Mouse (Mus musculus) embryonic facial prominence, embryonic 15.5 days (tissue): ENCODE measurements around the gene Fam167b. TPM values are rescaled to one million over a fixed set of nuclear protein-coding genes. Genes with fewer than 3 reads are reported as not detected.
"Not testable (repeated sequence)": the region's sequence is repeated elsewhere in the genome, so short reads cannot be mapped to it uniquely, and the experiment has no call there.

Experiments
- ATAC-seq: fragments of 200-750 bp; cut with Nextera tagmentation; 2 replicates; pipeline ENCODE4 v1.8.0; 2017; ENCODE audit warnings: low read depth, moderate TSS enrichment; ENCODE audit not compliant: insufficient number of reproducible peaks, low FRiP score, low TSS enrichment
- H3K27ac ChIP-seq: fragments of 300-500 bp; sonication (generic); replicated peaks from 2 replicates; pipeline ENCODE4 v1.5.1; 2015; ENCODE audit warnings: mild to moderate bottlenecking, inconsistent platforms
- H3K27me3 ChIP-seq: fragments of 300-500 bp; sonication (generic); 2 replicates; pipeline ENCODE4 v1.6.1; 2015; ENCODE audit warnings: inconsistent platforms
- H3K36me3 ChIP-seq: fragments of 300-500 bp; sonication (generic); 2 replicates; pipeline ENCODE4 v1.6.1; 2015; ENCODE audit warnings: mild to moderate bottlenecking, inconsistent platforms
- H3K4me1 ChIP-seq: fragments of 300-500 bp; sonication (generic); 2 replicates; pipeline ENCODE4 v1.6.1; 2015; ENCODE audit warnings: inconsistent platforms
- H3K4me2 ChIP-seq: fragments of 300-500 bp; sonication (generic); replicated peaks from 2 replicates; pipeline ENCODE4 v1.6.1; 2015; ENCODE audit warnings: mild to moderate bottlenecking, inconsistent platforms
- H3K4me3 ChIP-seq: fragments of 300-500 bp; sonication (generic); replicated peaks from 2 replicates; pipeline ENCODE4 v1.5.1; 2015; ENCODE audit warnings: mild to moderate bottlenecking, inconsistent platforms
- H3K9ac ChIP-seq: fragments of 300-500 bp; sonication (generic); 2 replicates; pipeline ENCODE4 v1.6.1; 2015; ENCODE audit warnings: inconsistent platforms
- H3K9me3 ChIP-seq: fragments of 300-500 bp; sonication (generic); replicated peaks from 2 replicates; pipeline ENCODE4 v1.6.1; 2016; ENCODE audit warnings: inconsistent platforms
- WGBS: fragments of 180-500 bp; shearing (Covaris S2); methylation state at CpG from one replicate; pipeline ENCODE4 v1.1.7; 2015; 5-methylcytosine and 5-hydroxymethylcytosine counted together
- polyA plus RNA-seq: library from polyadenylated mRNA; unstranded; fragments of >200 nt; fragmentation: Nextera tagmentation; extraction: Ambion mirVana; gene quantifications from 2 replicates; pipeline ENCODE4 v1.2.1, GENCODE M21; 2015

The Fam167b gene
- polyA plus RNA-seq, 1 experiment from 2014 or later = 6.7 TPM

DNA sequence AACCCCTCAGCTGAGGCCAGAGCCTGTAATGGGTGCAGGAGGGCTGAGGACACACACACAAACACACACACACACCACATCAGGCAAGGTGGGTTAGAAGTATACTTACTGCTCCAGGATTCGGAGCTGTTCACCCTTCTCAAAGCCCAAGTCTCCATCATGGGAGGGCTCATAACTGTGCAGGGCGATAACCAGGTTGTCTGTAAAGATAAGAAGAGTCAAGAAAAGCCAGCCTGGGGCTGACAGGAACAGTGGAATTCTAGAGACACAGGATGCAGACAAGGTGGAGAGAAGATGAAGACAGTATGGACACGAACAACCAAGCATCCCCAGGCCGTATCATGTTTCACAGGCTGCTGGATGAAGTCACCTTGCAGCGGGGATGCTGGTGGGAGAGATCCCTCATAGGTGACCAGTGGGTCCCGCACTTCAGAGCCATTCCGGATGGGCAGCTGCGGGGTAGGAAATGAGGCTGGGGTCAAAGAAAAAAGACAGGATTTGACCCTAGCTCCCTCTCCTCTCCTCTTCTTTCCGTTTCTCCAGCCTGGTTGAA is 21.0 kb downstream of the Fam167b start:
- Histone ChIP-seq H3K36me3 (no peaks in the 10 kb centered on the region), H3K27ac (no peak overlapping the region), H3K9ac (no peak overlapping the region), H3K9me3 (no peaks in the 10 kb centered on the region), H3K4me2 (peak overlapping the region; percentile 86), H3K4me1 (peaks cover 19% of the 10 kb centered on the region), H3K27me3 (no peaks in the 10 kb centered on the region), H3K4me3 (peak overlapping the region; percentile 53)
- 70% methylated on average over 9 of the region's 9 CpGs for WGBS
- ATAC-seq = no peak

DNA sequence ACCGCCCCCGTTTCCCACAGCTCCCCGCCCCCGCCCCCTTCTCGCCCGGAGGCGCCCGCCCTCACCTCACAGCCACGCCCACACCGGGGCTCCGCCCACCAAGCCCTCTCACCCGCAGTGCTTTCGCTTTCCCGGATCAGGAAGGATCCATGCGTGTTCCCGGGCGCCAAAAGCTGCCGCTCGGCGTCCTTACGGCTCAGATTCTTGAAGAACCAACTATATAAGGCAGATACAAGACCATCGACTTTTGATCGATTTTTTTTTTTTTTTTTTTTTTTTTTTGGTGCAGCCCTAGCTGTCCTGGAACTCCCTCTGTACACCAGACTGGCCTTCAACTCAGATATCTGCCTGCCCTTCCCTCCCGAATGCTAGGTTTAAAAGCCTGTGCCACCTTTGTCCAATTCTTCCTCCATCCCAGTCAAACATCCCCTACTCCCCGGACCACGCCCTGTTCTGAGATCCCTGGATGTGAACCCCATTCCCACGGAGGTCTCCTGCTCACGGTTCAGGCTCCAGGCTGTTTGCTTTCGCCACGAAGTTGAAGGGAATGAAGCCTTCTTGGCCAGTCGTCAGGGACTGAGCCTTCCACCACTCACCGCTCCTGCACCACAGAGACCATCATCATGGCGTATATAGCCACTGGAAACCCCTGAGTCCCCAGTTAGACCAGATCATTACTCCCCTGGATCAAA is 21.7 kb downstream of the Fam167b start:
- H3K36me3 ChIP-seq = no peaks in the 10 kb centered on the region
- H3K9me3 ChIP-seq = no peaks in the 10 kb centered on the region
- H3K27ac ChIP-seq = peak overlapping the region; percentile 35; the same call in 1 of the 2 replicates
- H3K27me3 ChIP-seq = no peaks in the 10 kb centered on the region
- 6% methylated on average over 32 of the region's 33 CpGs for WGBS
- H3K4me3 ChIP-seq = peak overlapping the region; percentile 53
- peak; percentile 77 for ATAC-seq
- peak overlapping the region; percentile 86 for H3K4me2 ChIP-seq
- peaks cover 19% of the 10 kb centered on the region for H3K4me1 ChIP-seq
- H3K9ac ChIP-seq = peak overlapping the region; percentile 42

DNA sequence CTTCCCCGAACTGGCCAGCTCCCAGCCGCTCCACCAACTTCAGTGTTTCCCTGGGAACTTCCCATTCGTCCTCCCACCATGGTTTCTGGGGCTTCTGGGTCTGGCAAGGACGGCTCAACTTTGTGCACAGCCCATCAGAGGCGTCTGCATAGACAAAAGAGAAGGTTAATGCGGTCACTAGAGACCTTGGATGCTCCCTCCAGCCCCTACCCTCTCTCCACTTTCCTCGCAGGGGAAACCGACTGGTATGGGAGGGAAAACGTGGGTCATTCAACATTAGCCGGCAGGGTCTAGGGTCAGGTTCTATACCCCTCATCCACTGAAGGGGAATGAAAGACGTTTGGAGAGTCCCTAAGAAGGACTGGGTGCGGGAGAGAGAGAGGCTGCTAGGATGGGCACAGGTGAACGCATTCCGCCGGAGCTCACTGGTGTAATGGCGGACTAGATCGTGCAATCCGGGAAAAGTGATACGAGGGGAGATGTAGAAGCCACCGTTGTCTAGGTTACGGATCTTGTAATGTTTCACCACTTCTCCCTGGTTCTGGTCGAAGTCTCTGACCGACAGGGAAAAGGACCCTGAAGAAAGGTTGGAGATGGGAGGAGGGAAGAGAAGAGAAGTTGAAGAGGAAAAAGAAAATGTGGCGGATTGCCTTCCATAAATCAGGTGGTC is 22.4 kb downstream of the Fam167b start:
- under 1% methylated on average over 24 of the region's 24 CpGs for WGBS
- H3K36me3 ChIP-seq = no peaks in the 10 kb centered on the region
- no peaks in the 10 kb centered on the region for H3K27me3 ChIP-seq
- ATAC-seq = peak; percentile 65
- H3K9ac ChIP-seq = peak overlapping the region; percentile 26; the same call in 1 of the 2 replicates
- H3K9me3 ChIP-seq = no peaks in the 10 kb centered on the region
- peaks cover 19% of the 10 kb centered on the region for H3K4me1 ChIP-seq
- peak overlapping the region; percentile 53 for H3K4me3 ChIP-seq
- peak overlapping the region; percentile 86 for H3K4me2 ChIP-seq
- peak overlapping the region; percentile 45; the same call in 1 of the 2 replicates for H3K27ac ChIP-seq

DNA sequence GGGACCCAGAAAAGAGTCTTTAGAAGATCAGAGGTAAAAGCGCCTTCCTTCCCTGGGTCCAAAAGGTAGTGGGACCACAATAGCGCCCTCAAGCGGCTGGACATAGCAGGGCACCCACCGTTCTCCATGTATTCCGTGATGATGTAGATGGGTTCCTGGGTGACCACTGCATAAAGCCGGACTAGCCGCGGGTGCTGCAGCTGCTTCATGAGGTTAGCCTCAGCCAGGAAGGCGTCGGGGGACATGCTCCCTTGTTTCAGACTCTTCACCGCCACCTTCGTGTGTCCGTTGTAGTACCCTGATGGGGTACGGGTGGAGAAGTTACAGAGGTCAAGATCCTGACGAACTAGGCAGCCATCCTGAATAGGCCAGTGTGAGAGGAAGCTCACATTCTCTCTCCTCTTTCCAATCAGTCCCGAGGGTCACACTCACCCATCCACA is 22.9 kb downstream of the Fam167b start:
- Histone ChIP-seq H3K9ac (0 out of 2 replicates have a peak overlapping the region, but pooled peaks have one; percentile 26), H3K9me3 (no peaks in the 10 kb centered on the region), H3K4me2 (peak overlapping the region; percentile 86), H3K36me3 (no peaks in the 10 kb centered on the region), H3K4me1 (peaks cover 19% of the 10 kb centered on the region), H3K4me3 (peak overlapping the region; percentile 53), H3K27me3 (no peaks in the 10 kb centered on the region), H3K27ac (no peak overlapping the region)
- ATAC-seq = 0 out of 2 replicates have a peak, but pooled peaks have one; percentile 27
- 3% methylated on average over 16 of the region's 16 CpGs for WGBS

DNA sequence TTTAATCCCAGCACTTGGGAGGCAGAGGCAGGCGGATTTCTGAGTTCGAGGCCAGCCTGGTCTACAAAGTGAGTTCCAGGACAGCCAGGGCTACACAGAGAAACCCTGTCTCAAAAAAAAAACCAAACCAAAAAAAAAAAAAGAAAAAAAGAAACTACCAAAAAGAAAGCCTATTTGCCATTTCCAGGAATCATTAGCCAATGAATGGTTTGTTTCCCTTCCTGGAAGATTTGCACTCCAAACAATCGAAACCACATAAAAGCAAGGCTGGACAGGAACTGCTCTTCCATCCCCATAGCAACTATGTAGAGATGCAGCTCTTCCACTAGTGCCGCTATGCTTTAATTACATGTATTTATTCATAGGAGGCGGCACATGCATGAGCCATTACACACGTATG is 23.8 kb downstream of the Fam167b start:
- H3K9me3 ChIP-seq, H3K27me3 ChIP-seq, H3K9ac ChIP-seq, H3K4me2 ChIP-seq, ATAC-seq, H3K4me3 ChIP-seq, H3K36me3 ChIP-seq, H3K27ac ChIP-seq: not testable (repeated sequence)
- peaks cover 19% of the 10 kb centered on the region for H3K4me1 ChIP-seq
- 84% methylated on average over 6 of the region's 6 CpGs for WGBS

GRCm38 (mm10) chr4:129550295-129550694 is 28.1 kb downstream of the Fam167b start:
- H3K4me1 ChIP-seq = peaks cover 1% of the 10 kb centered on the region
- no peak for ATAC-seq
- H3K4me2 ChIP-seq = no peak overlapping the region
- no peak overlapping the region for H3K4me3 ChIP-seq
- H3K9ac ChIP-seq = no peak overlapping the region
- no peaks in the 10 kb centered on the region for H3K36me3 ChIP-seq
- H3K27ac ChIP-seq = no peak overlapping the region
- H3K9me3 ChIP-seq = no peaks in the 10 kb centered on the region
- WGBS = 47% methylated on average over 1 of the region's 1 CpGs
- no peaks in the 10 kb centered on the region for H3K27me3 ChIP-seq

GRCm38 (mm10) chr4:129549306-129549705 is 29.0 kb downstream of the Fam167b start:
- no peak overlapping the region for H3K4me3 ChIP-seq
- WGBS = 86% methylated on average over 2 of the region's 2 CpGs

DNA sequence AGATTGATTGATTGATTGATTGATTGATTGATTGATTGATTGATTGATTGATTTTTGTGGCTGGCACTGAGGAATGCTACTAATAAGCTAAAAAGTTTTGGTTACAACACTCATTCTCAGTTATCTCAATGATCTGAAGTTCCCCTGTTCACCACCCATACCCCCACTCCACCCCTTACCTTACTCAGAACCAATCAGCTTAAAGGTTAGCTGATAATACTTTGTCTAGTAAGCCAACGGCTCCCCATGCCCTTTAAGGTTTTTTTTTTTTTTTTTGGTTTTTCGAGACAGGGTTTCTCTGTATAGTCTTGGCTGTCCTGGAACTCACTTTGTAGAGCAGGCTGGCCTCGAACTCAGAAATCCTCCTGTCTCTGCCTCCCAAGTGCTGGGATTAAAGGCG is 30.7 kb downstream of the Fam167b start:
- not testable (repeated sequence) for H3K27ac ChIP-seq, H3K4me1 ChIP-seq, H3K4me3 ChIP-seq, H3K36me3 ChIP-seq, H3K4me2 ChIP-seq, H3K9ac ChIP-seq, H3K9me3 ChIP-seq, H3K27me3 ChIP-seq, ATAC-seq
- WGBS = 79% methylated on average over 4 of the region's 4 CpGs

More at GRCm38 (mm10) chr4:129549306-129549705, 29.0 kb downstream of the Fam167b start:
- Histone ChIP-seq H3K9ac (no peak overlapping the region), H3K27ac (no peak overlapping the region), H3K4me2 (no peak overlapping the region), H3K27me3 (no peaks in the 10 kb centered on the region), H3K4me1 (no peaks in the 10 kb centered on the region), H3K36me3 (no peaks in the 10 kb centered on the region), H3K9me3 (no peaks in the 10 kb centered on the region)
- no peak for ATAC-seq

DNA sequence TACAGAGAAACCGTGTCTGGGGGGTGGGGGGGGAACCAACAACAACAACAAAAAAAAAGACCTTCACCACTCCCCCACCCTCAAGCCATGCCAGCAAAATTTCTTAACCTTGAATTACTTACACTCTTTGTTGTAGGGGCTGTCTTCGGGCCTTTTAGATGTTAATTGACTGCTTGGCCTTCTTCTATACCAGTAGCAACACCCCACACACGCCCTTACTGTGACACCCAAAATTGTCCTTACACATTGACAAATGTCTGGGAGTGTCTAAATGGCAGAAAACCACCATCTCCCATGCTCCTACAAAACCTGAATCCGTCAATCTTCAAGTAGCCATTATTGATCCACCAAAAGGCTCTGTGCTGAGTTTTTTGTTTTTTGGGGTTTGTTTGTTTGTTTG is 34.2 kb downstream of the Fam167b start:
- no peak overlapping the region for H3K27ac ChIP-seq
- H3K9ac ChIP-seq = no peak overlapping the region
- H3K4me3 ChIP-seq = no peak overlapping the region
- no peaks in the 10 kb centered on the region for H3K9me3 ChIP-seq
- peaks cover 10% of the 10 kb centered on the region for H3K4me1 ChIP-seq
- no peaks in the 10 kb centered on the region for H3K36me3 ChIP-seq
- no peak for ATAC-seq
- H3K4me2 ChIP-seq = no peak overlapping the region
- whole genome bisulfite sequencing = 87% methylated on average over 4 of the region's 4 CpGs
- H3K27me3 ChIP-seq = no peaks in the 10 kb centered on the region

DNA sequence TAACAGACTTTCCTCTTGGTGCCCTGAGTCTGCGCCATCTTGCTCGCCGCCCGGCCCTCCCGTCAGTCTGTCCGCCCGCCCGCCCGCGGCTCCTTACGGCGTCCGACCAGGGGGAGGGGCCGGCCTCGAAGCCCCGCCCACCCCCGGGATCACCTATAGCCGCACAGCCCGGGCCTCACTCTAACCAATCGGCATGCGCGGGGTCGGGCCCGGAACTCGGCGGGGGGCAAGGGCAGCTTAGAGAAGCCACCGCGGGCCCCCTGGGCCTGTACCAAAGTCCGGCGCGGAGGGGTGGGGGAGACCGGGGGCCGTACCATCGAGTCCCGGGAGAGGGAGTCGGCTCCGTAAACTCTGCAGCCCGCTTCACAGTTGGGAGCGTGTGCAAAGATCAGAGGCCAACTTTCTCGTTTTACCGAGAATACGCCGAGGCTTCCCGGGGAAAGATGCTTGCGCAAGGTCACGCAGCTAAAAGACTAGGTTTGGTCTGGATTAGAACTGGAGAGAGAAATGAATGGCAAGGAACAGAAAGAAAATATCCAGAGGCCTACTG is 35.7 kb downstream of the Fam167b start, which contains the start of gene Hdac1:
Gene Hdac1, minus strand, starts transcription at position 122 of the 550 bp plus-strand sequence.
- peak within 1 kb of the TSS; percentile 85 for H3K4me3 ChIP-seq
- H3K4me1 ChIP-seq = peaks cover 10% of the 10 kb centered on the region
- 2% methylated on average over 46 of the region's 46 CpGs for WGBS
- peak within 1 kb of the TSS; percentile 67 for H3K4me2 ChIP-seq
- peak within 1 kb of the TSS; percentile 90 for H3K27ac ChIP-seq
- no peaks in the 10 kb centered on the region for H3K27me3 ChIP-seq
- H3K9me3 ChIP-seq = no peaks in the 10 kb centered on the region
- H3K36me3 ChIP-seq = peaks cover 5% of the 10 kb centered on the region
- H3K9ac ChIP-seq = peak within 1 kb of the TSS; percentile 79
- ATAC-seq = peak; percentile 100
